Mouse (Mus musculus) myocyte (in vitro differentiated cells): ENCODE results near the gene 4932415D10Rik. TPM values are rescaled to one million over a fixed set of nuclear protein-coding genes. Genes with fewer than 3 reads are reported as not detected.

Experiments
- H3K27me3 ChIP-seq: one replicate; pipeline ENCODE4 v1.6.1; 2011; ENCODE audit not compliant: control insufficient read depth, insufficient read depth, insufficient read length
- H3K36me3 ChIP-seq: one replicate; pipeline ENCODE4 v1.6.1; 2011; ENCODE audit not compliant: control insufficient read depth, insufficient read depth
- H3K4me2 ChIP-seq: one replicate; pipeline ENCODE4 v1.6.1; 2011; ENCODE audit warnings: low read depth, control low read depth
- H3K4me3 ChIP-seq: one replicate; pipeline ENCODE4 v1.5.1; 2011; ENCODE audit warnings: mild to moderate bottlenecking, control low read depth, moderate library complexity
- H3K79me2 ChIP-seq: one replicate; pipeline ENCODE4 v1.6.1; 2011; ENCODE audit not compliant: control insufficient read depth, insufficient read depth
- H3ac ChIP-seq: one replicate; pipeline ENCODE4 v1.6.1; 2011; ENCODE audit not compliant: control insufficient read depth, insufficient read length
- CEBPB ChIP-seq: IDR thresholded peaks from 2 replicates; pipeline ENCODE4 v1.6.1; 2011; ENCODE audit warnings: mild to moderate bottlenecking, moderate library complexity; ENCODE audit not compliant: poor library complexity, insufficient read depth, severe bottlenecking
- E2F4 ChIP-seq: IDR thresholded peaks from one replicate; pipeline ENCODE4 v1.6.1; 2011; ENCODE audit warnings: mild to moderate bottlenecking, control low read depth, moderate library complexity; ENCODE audit not compliant: insufficient read depth
- MAX ChIP-seq: IDR thresholded peaks from one replicate; pipeline ENCODE4 v1.6.1; 2011; ENCODE audit warnings: low read depth, mild to moderate bottlenecking, control low read depth
- MYOD1 ChIP-seq, 3 experiments: IDR thresholded peaks; one replicate each; pipeline ENCODE4 v1.6.1; 2011; ENCODE audit warnings: control low read depth in 2 of 3, low read depth in 2 of 3, mild to moderate bottlenecking in 2 of 3, moderate library complexity in 1 of 3; ENCODE audit not compliant: insufficient read length in 2 of 3, control insufficient read depth in 1 of 3
- MYOG ChIP-seq, 3 experiments: IDR thresholded peaks; one replicate each; pipeline ENCODE4 v1.6.1; 2011; ENCODE audit warnings: control low read depth in 2 of 3, low read depth in 2 of 3, mild to moderate bottlenecking in 2 of 3; ENCODE audit not compliant: insufficient read length in 2 of 3, control insufficient read depth in 1 of 3, insufficient read depth in 1 of 3
- POLR2A ChIP-seq: IDR thresholded peaks from one replicate; pipeline ENCODE4 v1.6.1; 2011; ENCODE audit warnings: low read depth, mild to moderate bottlenecking, control low read depth, moderate library complexity; ENCODE audit not compliant: insufficient read length
- POLR2AphosphoS2 ChIP-seq: IDR thresholded peaks from one replicate; pipeline ENCODE4 v1.6.1; 2011; ENCODE audit warnings: low read depth, control low read depth; ENCODE audit not compliant: insufficient read length
- REST ChIP-seq: IDR thresholded peaks from one replicate; pipeline ENCODE4 v1.6.1; 2011; ENCODE audit warnings: mild to moderate bottlenecking, control low read depth, moderate library complexity; ENCODE audit not compliant: insufficient read depth, insufficient read length
- SRF ChIP-seq: IDR thresholded peaks from one replicate; pipeline ENCODE4 v1.6.1; 2011; ENCODE audit warnings: low read depth; ENCODE audit not compliant: control insufficient read depth, insufficient read length
- TCF12 ChIP-seq: IDR thresholded peaks from one replicate; pipeline ENCODE4 v1.6.1; 2011; ENCODE audit warnings: mild to moderate bottlenecking, control low read depth; ENCODE audit not compliant: poor library complexity, insufficient read depth, severe bottlenecking
- TCF3 ChIP-seq: IDR thresholded peaks from one replicate; pipeline ENCODE4 v1.6.1; 2011; ENCODE audit warnings: low read depth, control low read depth; ENCODE audit not compliant: insufficient read length
- USF1 ChIP-seq: IDR thresholded peaks from one replicate; pipeline ENCODE4 v1.6.1; 2011; ENCODE audit warnings: low read depth, mild to moderate bottlenecking, control low read depth, moderate library complexity
- polyA plus RNA-seq: library from polyadenylated mRNA; unstranded; fragments of >200 nt; fragmentation: generic; extraction: Trizol; gene quantifications from one replicate; pipeline ENCODE4 v1.2.1, GENCODE M21; 2012; ENCODE audit warnings: missing spikeins

Gene 4932415D10Rik
- polyA plus RNA-seq, 1 experiment = not detected

GRCm38 (mm10) chr10:82296440-82296839, 19.9 kb downstream of the 4932415D10Rik start:
- Histone ChIP-seq H3K4me2 (no peak overlapping the region), H3K4me3 (no peak overlapping the region), H3K36me3 (no peaks in the 10 kb centered on the region), H3ac (no peak overlapping the region), H3K79me2 (no peaks in the 10 kb centered on the region), H3K27me3 (no peaks in the 10 kb centered on the region)
- no peak for TF ChIP-seq MAX
- no peak for TF ChIP-seq CEBPB
- TF ChIP-seq SRF = no peak
- TF ChIP-seq TCF3 = no peak

- H3K4me3 ChIP-seq = no peak overlapping the region
- no peak overlapping the region for H3ac ChIP-seq
- no peaks in the 10 kb centered on the region for H3K27me3 ChIP-seq
- no peak for TF ChIP-seq MYOG (IDR thresholded peaks at IDR 0.05; ENCODE audit: control insufficient read depth in 1 of 3, insufficient read depth in 1 of 3, insufficient read length in 2 of 3, low read depth in 2 of 3)
- no peak for TF ChIP-seq TCF12
- no peak for TF ChIP-seq POLR2A
- no peak for TF ChIP-seq MAX
- no peak for TF ChIP-seq REST
- TF ChIP-seq USF1 = no peak
- no peak for TF ChIP-seq TCF3
- TF ChIP-seq POLR2AphosphoS2 = no peak
- no peak for TF ChIP-seq CEBPB
- TF ChIP-seq MYOD1 (IDR thresholded peaks at IDR 0.05; ENCODE audit: control insufficient read depth in 1 of 3, insufficient read length in 2 of 3, low read depth in 2 of 3) = no peak
- no peak for TF ChIP-seq E2F4
- no peak for TF ChIP-seq SRF
- H3K4me2 ChIP-seq = no peak overlapping the region
- H3K36me3 ChIP-seq = no peaks in the 10 kb centered on the region
- no peaks in the 10 kb centered on the region for H3K79me2 ChIP-seq
These were observed 59.1 kb downstream of the 4932415D10Rik start for GRCm38 (mm10) chr10:82257331-82257730.

GRCm38 (mm10) chr10:82245021-82245420, 71.4 kb downstream of the 4932415D10Rik start:
- H3K36me3 ChIP-seq = no peaks in the 10 kb centered on the region
- peaks cover 8% of the 10 kb centered on the region for H3K79me2 ChIP-seq
- H3K4me2 ChIP-seq = no peak overlapping the region
- no peak overlapping the region for H3ac ChIP-seq
- TF ChIP-seq MYOD1 (IDR thresholded peaks at IDR 0.05; ENCODE audit: control insufficient read depth in 1 of 3, insufficient read length in 2 of 3, low read depth in 2 of 3) (no peak), MAX (no peak), POLR2AphosphoS2 (no peak)
- no peaks in the 10 kb centered on the region for H3K27me3 ChIP-seq
- no peak overlapping the region for H3K4me3 ChIP-seq

DNA sequence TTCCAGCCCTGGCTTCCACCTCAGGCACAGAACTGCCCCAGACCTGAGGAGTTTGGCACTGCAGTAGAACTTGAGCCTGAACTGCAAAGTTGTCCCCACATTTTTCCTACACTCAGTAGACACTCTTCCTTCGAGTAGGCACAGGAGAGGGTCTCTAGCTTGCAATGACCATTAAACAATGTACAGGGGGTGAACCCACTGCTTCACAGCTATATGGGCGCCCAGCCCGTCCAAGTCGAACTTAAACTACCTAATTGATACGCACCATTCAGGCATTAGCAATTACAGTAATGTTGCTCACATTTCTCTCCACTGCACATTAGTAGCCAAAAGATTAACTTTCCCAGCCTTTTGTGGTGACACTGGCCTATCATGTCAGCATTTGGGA, 75.0 kb downstream of the 4932415D10Rik start:
- Histone ChIP-seq H3K4me2 (peak overlapping the region; percentile 97), H3K36me3 (peaks cover 4% of the 10 kb centered on the region), H3K79me2 (peaks cover 20% of the 10 kb centered on the region), H3K27me3 (no peaks in the 10 kb centered on the region), H3ac (no peak overlapping the region), H3K4me3 (peak overlapping the region; percentile 69)
- no peak for TF ChIP-seq POLR2A
- TF ChIP-seq TCF3 = no peak
- no peak for TF ChIP-seq REST
- no peak for TF ChIP-seq SRF
- TF ChIP-seq MAX = no peak
- no peak; the same call in 1 of the 2 replicates for TF ChIP-seq CEBPB
- no peak for TF ChIP-seq MYOG (IDR thresholded peaks at IDR 0.05; ENCODE audit: control insufficient read depth in 1 of 3, insufficient read depth in 1 of 3, insufficient read length in 2 of 3, low read depth in 2 of 3)
- TF ChIP-seq USF1 = no peak
- no peak for TF ChIP-seq TCF12

GRCm38 (mm10) chr10:82240742-82241400, 75.5 kb downstream of the 4932415D10Rik start, which contains the start of gene Zfp938:
Gene Zfp938, minus strand, starts transcription at chr10:82241280.
- Histone ChIP-seq H3K4me2 (peak within 1 kb of the TSS; percentile 97), H3K79me2 (peaks cover 20% of the 10 kb centered on the region), H3K36me3 (peaks cover 6% of the 10 kb centered on the region), H3ac (no peak within 1 kb of the TSS), H3K4me3 (peak within 1 kb of the TSS; percentile 69), H3K27me3 (no peaks in the 10 kb centered on the region)
- TF ChIP-seq MAX = no peak
- TF ChIP-seq E2F4 = no peak
- no peak for TF ChIP-seq SRF
- TF ChIP-seq USF1 = peak; percentile 83
- TF ChIP-seq POLR2A = peak; percentile 77
- TF ChIP-seq CEBPB = 0 out of 2 replicates have a peak, but pooled peaks have one; percentile 46
- TF ChIP-seq TCF12 = no peak
- peak in 1 of 3 experiments; percentile 40 for TF ChIP-seq MYOG (IDR thresholded peaks at IDR 0.05; ENCODE audit: control insufficient read depth in 1 of 3, insufficient read depth in 1 of 3, insufficient read length in 2 of 3, low read depth in 2 of 3)
- TF ChIP-seq TCF3 = peak; percentile 25
- TF ChIP-seq MYOD1 (IDR thresholded peaks at IDR 0.05; ENCODE audit: control insufficient read depth in 1 of 3, insufficient read length in 2 of 3, low read depth in 2 of 3) = peak; percentile 59 to 80 (median 78)
- TF ChIP-seq POLR2AphosphoS2 = peak; percentile 85
- TF ChIP-seq REST = no peak
